Mouse (Mus musculus): ENCODE results near the gene Gas8. TPM values are rescaled to one million over a fixed set of nuclear protein-coding genes. Genes with fewer than 3 reads are reported as not detected.
"Not testable (repeated sequence)": the region's sequence is repeated elsewhere in the genome, so short reads cannot be mapped to it uniquely, and the experiment has no call there.

The Gas8 gene
- total RNA-seq, 2 experiments from 2014 or later = 18.6 to 23.3 TPM

GRCm38 (mm10) chr8:123514781-123515539 is 3.7 kb upstream of the Gas8 start, which contains the start of gene Dbndd1:
TSS of gene Dbndd1 (minus strand) at chr8:123515463.
- DNase-seq (ENCODE audit: low spot score in 2 of 2) = peak in 1 of 2 experiments; percentile 16

GRCm38 (mm10) chr8:123515540-123515897 is 3.1 kb upstream of the Gas8 start:
- DNase-seq (ENCODE audit: low spot score in 2 of 2) = no peak

GRCm38 (mm10) chr8:123516596-123516995 is 2.0 kb upstream of the Gas8 start:
- peak in 1 of 2 experiments; percentile 38 for DNase-seq (ENCODE audit: low spot score in 2 of 2)

GRCm38 (mm10) chr8:123518172-123518571 is 462 bp upstream of the Gas8 start:
- no peak for DNase-seq (ENCODE audit: low spot score in 2 of 2)

GRCm38 (mm10) chr8:123520048-123520447 is 1.4 kb downstream of the Gas8 start:
- DNase-seq (ENCODE audit: low spot score in 2 of 2) = not testable (repeated sequence)

GRCm38 (mm10) chr8:123527720-123528489 is 9.3 kb downstream of the Gas8 start:
- no peak for DNase-seq (ENCODE audit: low spot score in 2 of 2)

- no peak for DNase-seq (ENCODE audit: low spot score in 2 of 2)
These were observed 17.8 kb downstream of the Gas8 start for GRCm38 (mm10) chr8:123536242-123536989.

- DNase-seq (ENCODE audit: low spot score in 2 of 2) = no peak
These were observed 18.4 kb downstream of the Gas8 start for GRCm38 (mm10) chr8:123536990-123537380.

- peak; percentile 27 to 44 for DNase-seq (ENCODE audit: low spot score in 2 of 2)
These were observed 19.0 kb downstream of the Gas8 start for GRCm38 (mm10) chr8:123537641-123538040.

GRCm38 (mm10) chr8:123564221-123564620 is 45.6 kb downstream of the Gas8 start:
- not testable (repeated sequence) for DNase-seq (ENCODE audit: low spot score in 2 of 2)

- peak; percentile 5 for DNase-seq (ENCODE audit: low spot score in 2 of 2)
These were observed 56.8 kb downstream of the Gas8 start for GRCm38 (mm10) chr8:123575386-123575785.

Other genes with a start within 250 kb of the Gas8 start
- 10 to 100 TPM; 18.8 to 24.0 TPM for gene Fanca, start 200.3 kb upstream of the Gas8 start, total RNA-seq (2021)
- 1 to 10 TPM; 3.6 to 4.0 TPM for gene Spire2, start 186.1 kb upstream of the Gas8 start, total RNA-seq (2021)
- 100 to 1,000 TPM; 221 to 224 TPM for gene Tcf25, start 145.1 kb upstream of the Gas8 start, total RNA-seq (2021)
- gene Mc1r, start 111.7 kb upstream of the Gas8 start, total RNA-seq (2021) = under 1 TPM in 1 of 2 experiments, not detected in 1; 0.14 TPM
- 100 to 1,000 TPM in 1 of 2 experiments, 10 to 100 TPM in 1; 59.5 to 102 TPM for gene Tubb3, start 107.4 kb upstream of the Gas8 start, total RNA-seq (2021)
- gene Def8, start 95.3 kb upstream of the Gas8 start, total RNA-seq (2021) = 10 to 100 TPM; 40.2 to 40.5 TPM
- 10 to 100 TPM; 59.9 to 61.8 TPM for gene Afg3l1, start 40.9 kb upstream of the Gas8 start, total RNA-seq (2021)
- gene Dbndd1, start 3.4 kb upstream of the Gas8 start, total RNA-seq (2021) = 1 to 10 TPM; 1.2 to 1.4 TPM
- 10 to 100 TPM; 43.6 to 50.6 TPM for gene Rhou, start 135.1 kb downstream of the Gas8 start, total RNA-seq (2021)

Measured in adrenal gland, postnatal 4 days (tissue).